Mouse (Mus musculus): ENCODE results near the gene Tnni3. TPM values are rescaled to one million over a fixed set of nuclear protein-coding genes. Genes with fewer than 3 reads are reported as not detected.
"Not testable (repeated sequence)": the region's sequence is repeated elsewhere in the genome, so short reads cannot be mapped to it uniquely, and the experiment has no call there.

The Tnni3 gene
- polyA plus RNA-seq (2016; fragmentation: Nextera tagmentation; extraction: Ambion mirVana), result 1.7 and 1.8 TPM in 2 replicates

- not testable (repeated sequence) for H3K36me3 ChIP-seq; H3K9me3 ChIP-seq (replicated peaks); ATAC-seq; H3K9ac ChIP-seq; H3K4me3 ChIP-seq; H3K27ac ChIP-seq; H3K4me2 ChIP-seq
- WGBS (ENCODE audit: insufficient replicate concordance), result 61% methylated on average over 15 of the region's 15 CpGs
- peaks cover 26% of the 10 kb centered on the region for H3K27me3 ChIP-seq (replicated peaks)
- peaks cover 53% of the 10 kb centered on the region for H3K4me1 ChIP-seq
These were observed at the start of gene Tnni3 for GRCm38 (mm10) chr7:4524212-4524922. Gene Tnni3, minus strand, starts transcription at chr7:4524229.

GRCm38 (mm10) chr7:4572361-4572760, 48.3 kb upstream of the Tnni3 start:
- WGBS (ENCODE audit: insufficient replicate concordance), result 38% methylated on average over 2 of the region's 2 CpGs
- not testable (repeated sequence) for H3K4me3 ChIP-seq; H3K9me3 ChIP-seq (replicated peaks); H3K36me3 ChIP-seq; ATAC-seq; H3K27ac ChIP-seq; H3K27me3 ChIP-seq (replicated peaks); H3K4me2 ChIP-seq; H3K4me1 ChIP-seq; H3K9ac ChIP-seq

- no peak overlapping the region for H3K9ac ChIP-seq
- no peak overlapping the region for H3K4me3 ChIP-seq
- no peaks in the 10 kb centered on the region for H3K9me3 ChIP-seq (replicated peaks)
- H3K4me2 ChIP-seq, result no peak overlapping the region
- no peaks in the 10 kb centered on the region for H3K4me1 ChIP-seq
- ATAC-seq, result no peak
- WGBS (ENCODE audit: insufficient replicate concordance), result 81% methylated on average over 3 of the region's 3 CpGs
- 0 out of 2 replicates have a peak, but pooled peaks cover 3% of the 10 kb centered on the region for H3K27me3 ChIP-seq (replicated peaks)
- no peak overlapping the region for H3K27ac ChIP-seq
- no peaks in the 10 kb centered on the region for H3K36me3 ChIP-seq
These were observed 38.6 kb upstream of the Tnni3 start for GRCm38 (mm10) chr7:4562660-4563059.

GRCm38 (mm10) chr7:4557167-4557560, 33.1 kb upstream of the Tnni3 start:
- Histone ChIP-seq H3K36me3 (no peaks in the 10 kb centered on the region), H3K4me1 (no peaks in the 10 kb centered on the region), H3K4me2 (no peak overlapping the region), H3K4me3 (no peak overlapping the region), H3K9ac (no peak overlapping the region), H3K27ac (no peak overlapping the region), H3K9me3 (replicated peaks) (no peaks in the 10 kb centered on the region), H3K27me3 (replicated peaks) (peaks cover 24% of the 10 kb centered on the region)
- WGBS (ENCODE audit: insufficient replicate concordance), result 50% methylated on average over 6 of the region's 6 CpGs
- no peak for ATAC-seq

GRCm38 (mm10) chr7:4556256-4557166, 32.5 kb upstream of the Tnni3 start:
- Histone ChIP-seq H3K4me2 (no peak overlapping the region), H3K4me3 (no peak overlapping the region), H3K27me3 (replicated peaks) (peaks cover 26% of the 10 kb centered on the region), H3K27ac (no peak overlapping the region), H3K9ac (no peak overlapping the region), H3K9me3 (replicated peaks) (no peaks in the 10 kb centered on the region), H3K36me3 (no peaks in the 10 kb centered on the region), H3K4me1 (no peaks in the 10 kb centered on the region)
- WGBS (ENCODE audit: insufficient replicate concordance), result 16% methylated on average over 15 of the region's 15 CpGs
- ATAC-seq, result peak; percentile 77

- peak; percentile 31; the same call in 1 of the 2 replicates for ATAC-seq
- H3K4me3 ChIP-seq, result peak within 1 kb of the TSS; percentile 29
- 9% methylated on average over 32 of the region's 33 CpGs for WGBS (ENCODE audit: insufficient replicate concordance)
These were observed 23.2 kb upstream of the Tnni3 start, which contains the start of gene Syt5 for GRCm38 (mm10) chr7:4547221-4547641. Gene Syt5, minus strand, starts transcription at chr7:4547541.

GRCm38 (mm10) chr7:4546591-4547131, 22.6 kb upstream of the Tnni3 start:
- H3K9me3 ChIP-seq (replicated peaks), result no peaks in the 10 kb centered on the region
- H3K9ac ChIP-seq, result no peak overlapping the region
- 7% methylated on average over 26 of the region's 26 CpGs for WGBS (ENCODE audit: insufficient replicate concordance)
- no peaks in the 10 kb centered on the region for H3K36me3 ChIP-seq
- H3K4me2 ChIP-seq, result peak overlapping the region; percentile 57
- H3K4me3 ChIP-seq, result 0 out of 2 replicates have a peak overlapping the region, but pooled peaks have one; percentile 29
- ATAC-seq, result 0 out of 2 replicates have a peak, but pooled peaks have one; percentile 38
- H3K27ac ChIP-seq, result no peak overlapping the region
- H3K27me3 ChIP-seq (replicated peaks), result peaks cover 40% of the 10 kb centered on the region
- peaks cover 8% of the 10 kb centered on the region for H3K4me1 ChIP-seq

More at GRCm38 (mm10) chr7:4547221-4547641, 23.2 kb upstream of the Tnni3 start, which contains the start of gene Syt5:
- peaks cover 8% of the 10 kb centered on the region for H3K4me1 ChIP-seq
- peak within 1 kb of the TSS; percentile 57 for H3K4me2 ChIP-seq
- H3K27me3 ChIP-seq (replicated peaks), result peaks cover 42% of the 10 kb centered on the region
- no peaks in the 10 kb centered on the region for H3K9me3 ChIP-seq (replicated peaks)
- no peaks in the 10 kb centered on the region for H3K36me3 ChIP-seq
- no peak within 1 kb of the TSS for H3K27ac ChIP-seq
- H3K9ac ChIP-seq, result no peak within 1 kb of the TSS

- no peak for ATAC-seq
- WGBS (ENCODE audit: insufficient replicate concordance), result 59% methylated on average over 15 of the region's 15 CpGs
- H3K9me3 ChIP-seq (replicated peaks), result no peaks in the 10 kb centered on the region
These were observed 22.0 kb upstream of the Tnni3 start for GRCm38 (mm10) chr7:4546050-4546449.

GRCm38 (mm10) chr7:4542013-4542412, 18.0 kb upstream of the Tnni3 start:
- Histone ChIP-seq H3K27me3 (replicated peaks) (peaks cover 21% of the 10 kb centered on the region), H3K4me2 (peak overlapping the region; percentile 29), H3K27ac (no peak overlapping the region), H3K9ac (no peak overlapping the region), H3K4me3 (peak overlapping the region; percentile 24), H3K9me3 (replicated peaks) (no peaks in the 10 kb centered on the region), H3K4me1 (peaks cover 1% of the 10 kb centered on the region), H3K36me3 (no peaks in the 10 kb centered on the region)
- WGBS (ENCODE audit: insufficient replicate concordance), result 42% methylated on average over 17 of the region's 17 CpGs
- peak; percentile 46; the same call in 1 of the 2 replicates for ATAC-seq

More at GRCm38 (mm10) chr7:4546050-4546449, 22.0 kb upstream of the Tnni3 start:
- Histone ChIP-seq H3K9ac (no peak overlapping the region), H3K4me3 (no peak overlapping the region), H3K4me1 (peaks cover 8% of the 10 kb centered on the region), H3K27me3 (replicated peaks) (peaks cover 35% of the 10 kb centered on the region), H3K27ac (no peak overlapping the region), H3K36me3 (no peaks in the 10 kb centered on the region), H3K4me2 (no peak overlapping the region)

GRCm38 (mm10) chr7:4541344-4541743, 17.3 kb upstream of the Tnni3 start:
- WGBS (ENCODE audit: insufficient replicate concordance), result 45% methylated on average over 5 of the region's 5 CpGs
- H3K4me2 ChIP-seq, result no peak overlapping the region; the same call in 1 of the 2 replicates
- H3K9ac ChIP-seq, result no peak overlapping the region
- no peak overlapping the region for H3K27ac ChIP-seq
- H3K36me3 ChIP-seq, result no peaks in the 10 kb centered on the region
- no peaks in the 10 kb centered on the region for H3K9me3 ChIP-seq (replicated peaks)
- ATAC-seq, result no peak
- peaks cover 14% of the 10 kb centered on the region for H3K27me3 ChIP-seq (replicated peaks)
- H3K4me3 ChIP-seq, result peak overlapping the region; percentile 24; the same call in 1 of the 2 replicates
- H3K4me1 ChIP-seq, result no peaks in the 10 kb centered on the region; the same call in 1 of the 2 replicates

GRCm38 (mm10) chr7:4539019-4539418, 15.0 kb upstream of the Tnni3 start:
- H3K4me2 ChIP-seq, result no peak overlapping the region

More at GRCm38 (mm10) chr7:4539019-4539418, 15.0 kb upstream of the Tnni3 start:
- ATAC-seq, result 0 out of 2 replicates have a peak, but pooled peaks have one; percentile 22
- Histone ChIP-seq H3K4me1 (no peaks in the 10 kb centered on the region; the same call in 1 of the 2 replicates), H3K9ac (no peak overlapping the region), H3K27me3 (replicated peaks) (peaks cover 16% of the 10 kb centered on the region), H3K27ac (no peak overlapping the region), H3K36me3 (no peaks in the 10 kb centered on the region), H3K9me3 (replicated peaks) (no peaks in the 10 kb centered on the region), H3K4me3 (no peak overlapping the region)
- WGBS (ENCODE audit: insufficient replicate concordance), result 53% methylated on average over 2 of the region's 2 CpGs
